Mouse (Mus musculus): Measurements from ENCODE around the gene Phyhd1. TPM values are rescaled to one million over a fixed set of nuclear protein-coding genes. Genes with fewer than 3 reads are reported as not detected.

Phyhd1 gene
- polyA plus RNA-seq, 1 experiment from 2014 or later = 3.3 TPM

- Histone ChIP-seq H3K9me3 (replicated peaks) (no peaks in the 10 kb centered on the region), H3K36me3 (peaks cover 14% of the 10 kb centered on the region; the same call in 1 of the 2 replicates), H3K4me3 (no peak within 1 kb of the TSS), H3K27me3 (ENCODE audit: low read depth, poor library complexity, severe bottlenecking) (no peaks in the 10 kb centered on the region), H3K4me1 (peaks cover 11% of the 10 kb centered on the region), H3K27ac (no peak within 1 kb of the TSS)
- 92% methylated on average over 11 of the region's 11 CpGs for WGBS
- DNase-seq (ENCODE audit: low spot score) = no peak
Observed at GRCm38 (mm10) chr2:30280743-30281142, 14.7 kb downstream of the Phyhd1 start, which contains the start of gene Gm28038. Gene Gm28038 (plus strand): TSS chr2:30281043.

GRCm38 (mm10) chr2:30281651-30282050 lies 15.6 kb downstream of the Phyhd1 start:
- no peak for DNase-seq (ENCODE audit: low spot score)
- no peak overlapping the region for H3K4me3 ChIP-seq
- no peaks in the 10 kb centered on the region for H3K9me3 ChIP-seq (replicated peaks)
- peaks cover 14% of the 10 kb centered on the region; the same call in 1 of the 2 replicates for H3K36me3 ChIP-seq
- H3K27me3 ChIP-seq (ENCODE audit: low read depth, poor library complexity, severe bottlenecking) = no peaks in the 10 kb centered on the region
- 84% methylated on average over 3 of the region's 3 CpGs for WGBS
- H3K27ac ChIP-seq = no peak overlapping the region
- peaks cover 12% of the 10 kb centered on the region for H3K4me1 ChIP-seq

- WGBS = 94% methylated on average over 2 of the region's 2 CpGs
Observed at GRCm38 (mm10) chr2:30283193-30283592, 17.2 kb downstream of the Phyhd1 start.

GRCm38 (mm10) chr2:30285004-30285403 lies 19.0 kb downstream of the Phyhd1 start:
- Histone ChIP-seq H3K27ac (no peak overlapping the region), H3K4me1 (peaks cover 22% of the 10 kb centered on the region), H3K27me3 (ENCODE audit: low read depth, poor library complexity, severe bottlenecking) (no peaks in the 10 kb centered on the region), H3K36me3 (peaks cover 33% of the 10 kb centered on the region), H3K4me3 (peak overlapping the region; percentile 77), H3K9me3 (replicated peaks) (no peaks in the 10 kb centered on the region)
- no peak for DNase-seq (ENCODE audit: low spot score)
- WGBS = 94% methylated on average over 5 of the region's 5 CpGs

More at GRCm38 (mm10) chr2:30283193-30283592, 17.2 kb downstream of the Phyhd1 start:
- peaks cover 18% of the 10 kb centered on the region for H3K36me3 ChIP-seq
- H3K27me3 ChIP-seq (ENCODE audit: low read depth, poor library complexity, severe bottlenecking) = no peaks in the 10 kb centered on the region
- no peak overlapping the region for H3K4me3 ChIP-seq
- H3K27ac ChIP-seq = no peak overlapping the region
- no peak for DNase-seq (ENCODE audit: low spot score)
- no peaks in the 10 kb centered on the region for H3K9me3 ChIP-seq (replicated peaks)
- H3K4me1 ChIP-seq = peaks cover 22% of the 10 kb centered on the region

- 16% methylated on average over 38 of the region's 38 CpGs for WGBS
- Histone ChIP-seq H3K4me3 (peak overlapping the region; percentile 77), H3K4me1 (peaks cover 22% of the 10 kb centered on the region), H3K27me3 (ENCODE audit: low read depth, poor library complexity, severe bottlenecking) (no peaks in the 10 kb centered on the region), H3K27ac (peak overlapping the region; percentile 92), H3K9me3 (replicated peaks) (no peaks in the 10 kb centered on the region), H3K36me3 (peaks cover 39% of the 10 kb centered on the region)
- DNase-seq (ENCODE audit: low spot score) = no peak
Observed at GRCm38 (mm10) chr2:30285416-30286181, 19.6 kb downstream of the Phyhd1 start.

- WGBS = under 1% methylated on average over 68 of the region's 68 CpGs
- peaks cover 22% of the 10 kb centered on the region for H3K4me1 ChIP-seq
Observed at GRCm38 (mm10) chr2:30286192-30287026, 20.4 kb downstream of the Phyhd1 start, which contains the start of the genes Dolk and Nup188. Gene Dolk (minus strand): TSS chr2:30286334. Gene Nup188 (plus strand): TSS chr2:30286397.

GRCm38 (mm10) chr2:30287027-30287373 lies 21.0 kb downstream of the Phyhd1 start:
- H3K27ac ChIP-seq = peak overlapping the region; percentile 92
- under 1% methylated on average over 10 of the region's 10 CpGs for WGBS
- peak; percentile 52 for DNase-seq (ENCODE audit: low spot score)

More at GRCm38 (mm10) chr2:30286192-30287026, 20.4 kb downstream of the Phyhd1 start, which contains the start of the genes Dolk and Nup188:
- H3K9me3 ChIP-seq (replicated peaks) = no peaks in the 10 kb centered on the region
- peak within 1 kb of the TSS; percentile 77 for H3K4me3 ChIP-seq
- peaks cover 46% of the 10 kb centered on the region for H3K36me3 ChIP-seq
- no peaks in the 10 kb centered on the region for H3K27me3 ChIP-seq (ENCODE audit: low read depth, poor library complexity, severe bottlenecking)
- peak; percentile 100 for DNase-seq (ENCODE audit: low spot score)
- peak within 1 kb of the TSS; percentile 92 for H3K27ac ChIP-seq

GRCm38 (mm10) chr2:30299525-30299924 lies 33.5 kb downstream of the Phyhd1 start:
- peaks cover 93% of the 10 kb centered on the region for H3K36me3 ChIP-seq
- H3K27me3 ChIP-seq (ENCODE audit: low read depth, poor library complexity, severe bottlenecking) = no peaks in the 10 kb centered on the region
- H3K4me3 ChIP-seq = no peak overlapping the region
- no peaks in the 10 kb centered on the region for H3K4me1 ChIP-seq
- no peaks in the 10 kb centered on the region for H3K9me3 ChIP-seq (replicated peaks)
- H3K27ac ChIP-seq = no peak overlapping the region
- DNase-seq (ENCODE audit: low spot score) = no peak
- 86% methylated on average over 3 of the region's 3 CpGs for WGBS

More at GRCm38 (mm10) chr2:30287027-30287373, 21.0 kb downstream of the Phyhd1 start:
- H3K36me3 ChIP-seq = peaks cover 52% of the 10 kb centered on the region
- H3K9me3 ChIP-seq (replicated peaks) = no peaks in the 10 kb centered on the region
- H3K4me1 ChIP-seq = peaks cover 22% of the 10 kb centered on the region
- H3K27me3 ChIP-seq (ENCODE audit: low read depth, poor library complexity, severe bottlenecking) = no peaks in the 10 kb centered on the region
- H3K4me3 ChIP-seq = peak overlapping the region; percentile 77

GRCm38 (mm10) chr2:30299966-30300365 lies 34.0 kb downstream of the Phyhd1 start:
- Histone ChIP-seq H3K9me3 (replicated peaks) (no peaks in the 10 kb centered on the region), H3K27me3 (ENCODE audit: low read depth, poor library complexity, severe bottlenecking) (no peaks in the 10 kb centered on the region), H3K4me1 (no peaks in the 10 kb centered on the region), H3K4me3 (no peak overlapping the region), H3K27ac (no peak overlapping the region), H3K36me3 (peaks cover 97% of the 10 kb centered on the region)
- DNase-seq (ENCODE audit: low spot score) = no peak
- 93% methylated on average over 5 of the region's 5 CpGs for WGBS

GRCm38 (mm10) chr2:30306087-30306486 lies 40.1 kb downstream of the Phyhd1 start:
- DNase-seq (ENCODE audit: low spot score) = no peak
- WGBS = 97% methylated on average over 7 of the region's 7 CpGs
- H3K36me3 ChIP-seq = peaks cover 100% of the 10 kb centered on the region
- no peaks in the 10 kb centered on the region for H3K4me1 ChIP-seq
- no peak overlapping the region for H3K27ac ChIP-seq
- no peak overlapping the region for H3K4me3 ChIP-seq
- H3K27me3 ChIP-seq (ENCODE audit: low read depth, poor library complexity, severe bottlenecking) = no peaks in the 10 kb centered on the region
- H3K9me3 ChIP-seq (replicated peaks) = no peaks in the 10 kb centered on the region

GRCm38 (mm10) chr2:30309351-30309750 lies 43.3 kb downstream of the Phyhd1 start:
- WGBS = 90% methylated on average over 3 of the region's 3 CpGs
- no peak overlapping the region for H3K27ac ChIP-seq
- H3K9me3 ChIP-seq (replicated peaks) = no peaks in the 10 kb centered on the region
- H3K36me3 ChIP-seq = peaks cover 98% of the 10 kb centered on the region
- H3K27me3 ChIP-seq (ENCODE audit: low read depth, poor library complexity, severe bottlenecking) = no peaks in the 10 kb centered on the region
- H3K4me1 ChIP-seq = no peaks in the 10 kb centered on the region
- no peak overlapping the region for H3K4me3 ChIP-seq
- no peak for DNase-seq (ENCODE audit: low spot score)

- H3K4me1 ChIP-seq = no peaks in the 10 kb centered on the region
- no peak for DNase-seq (ENCODE audit: low spot score)
- H3K9me3 ChIP-seq (replicated peaks) = no peaks in the 10 kb centered on the region
- H3K4me3 ChIP-seq = no peak overlapping the region
- no peaks in the 10 kb centered on the region for H3K27me3 ChIP-seq (ENCODE audit: low read depth, poor library complexity, severe bottlenecking)
- peaks cover 98% of the 10 kb centered on the region for H3K36me3 ChIP-seq
- WGBS = 96% methylated on average over 2 of the region's 2 CpGs
- no peak overlapping the region for H3K27ac ChIP-seq
Observed at GRCm38 (mm10) chr2:30311481-30311880, 45.5 kb downstream of the Phyhd1 start.

GRCm38 (mm10) chr2:30316136-30316535 lies 50.1 kb downstream of the Phyhd1 start:
- Histone ChIP-seq H3K27me3 (ENCODE audit: low read depth, poor library complexity, severe bottlenecking) (no peaks in the 10 kb centered on the region), H3K27ac (no peak overlapping the region), H3K36me3 (peaks cover 98% of the 10 kb centered on the region), H3K4me3 (no peak overlapping the region), H3K9me3 (replicated peaks) (no peaks in the 10 kb centered on the region), H3K4me1 (no peaks in the 10 kb centered on the region)
- DNase-seq (ENCODE audit: low spot score) = no peak
- 93% methylated on average over 4 of the region's 4 CpGs for WGBS

Measured in limb, embryonic 10.5 days (tissue).